Mouse (Mus musculus) olfactory bulb, adult 2 months (tissue): ENCODE measurements around the gene Lrrn4cl.

Source experiments
- CTCF ChIP-seq: fragments of 200-500 bp; IDR thresholded peaks from 2 replicates; pipeline ENCODE4 v1.5.1; 2012; ENCODE audit warnings: low read depth, mild to moderate bottlenecking, low read length, moderate library complexity; ENCODE audit not compliant: insufficient read depth
- POLR2A ChIP-seq: fragments of 200-500 bp; IDR thresholded peaks from 2 replicates; pipeline ENCODE4 v1.6.1; 2012; ENCODE audit warnings: mild to moderate bottlenecking, low read depth, low read length, moderate library complexity; ENCODE audit not compliant: insufficient read depth

DNA sequence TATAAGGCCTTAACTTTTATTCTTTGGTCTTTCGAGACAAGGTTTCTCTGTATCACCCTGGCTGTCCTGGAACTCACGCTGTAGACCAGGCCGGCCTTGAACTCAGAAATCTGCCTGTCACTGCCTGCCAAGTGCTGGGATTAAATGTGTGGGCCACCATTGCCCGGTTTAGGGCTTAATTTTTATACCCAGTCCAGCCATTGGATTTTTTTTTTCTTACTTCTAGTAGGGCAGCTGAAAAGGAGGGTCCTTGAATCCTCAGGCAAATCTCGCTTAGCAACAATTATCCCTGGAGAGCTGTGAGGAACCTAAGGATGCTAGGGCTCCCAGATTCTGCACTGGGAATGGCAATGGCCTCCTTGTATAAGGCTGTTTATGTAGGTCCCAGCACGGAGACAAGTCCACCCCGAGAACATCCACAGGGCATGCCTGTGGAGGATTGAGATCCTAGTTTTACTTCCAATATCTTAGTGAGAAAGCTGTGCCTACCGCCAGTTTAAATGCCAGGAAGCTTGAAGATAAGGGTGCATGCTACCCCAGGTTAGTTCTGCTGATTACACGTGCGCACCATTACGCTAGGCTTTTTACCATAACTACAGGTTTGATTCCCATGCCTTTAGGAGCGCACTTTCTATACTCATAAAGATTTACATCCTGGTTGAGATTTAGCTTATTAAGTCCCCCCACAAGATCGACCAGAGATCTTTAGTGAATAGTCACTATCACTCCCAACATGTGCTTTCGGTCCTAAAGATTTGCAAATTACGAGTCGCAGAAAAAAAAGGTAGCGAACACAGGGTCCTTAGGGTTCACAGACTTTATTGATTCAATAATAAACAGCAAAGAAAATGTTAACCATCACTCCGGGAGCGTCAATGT is 37.3 kb downstream of the Lrrn4cl start:
- no peak for TF ChIP-seq CTCF
- no peak for TF ChIP-seq POLR2A
